Mouse (Mus musculus): ENCODE data around the gene Lacc1. TPM values are rescaled to one million over a fixed set of nuclear protein-coding genes. Genes with fewer than 3 reads are reported as not detected.
A peak's percentile ranks its signal among the peaks of the same experiment; 100 is the strongest.

The Lacc1 gene
- polyA plus RNA-seq, 1 experiment, result 4.4 TPM

GRCm38 (mm10) chr14:77034970-77035369, 1.7 kb downstream of the Lacc1 start:
- WGBS, result 82% methylated on average over 8 of the region's 8 CpGs
- no peak overlapping the region for H3K4me3 ChIP-seq (ENCODE audit: extremely low read depth, insufficient read depth, insufficient read length)
- no peak overlapping the region for H3K27ac ChIP-seq (ENCODE audit: insufficient read depth, low read length)
- TF ChIP-seq CTCF (IDR thresholded peaks at IDR 0.05; ENCODE audit: extremely low read depth, insufficient read depth, insufficient read length, insufficient replicate concordance), result no peak
- no peak for TF ChIP-seq POLR2A (IDR thresholded peaks at IDR 0.05; ENCODE audit: low read depth, low read length)
- peaks cover 10% of the 10 kb centered on the region for H3K4me1 ChIP-seq (ENCODE audit: control insufficient read depth, insufficient read depth, insufficient read length)
- no peak for DNase-seq (ENCODE audit: low read depth in 1 of 2, low spot score in 2 of 2)
- H3K36me3 ChIP-seq (ENCODE audit: control insufficient read depth, insufficient read depth, low read length), result no peaks in the 10 kb centered on the region
- no peaks in the 10 kb centered on the region for H3K27me3 ChIP-seq (ENCODE audit: control insufficient read depth, insufficient read depth, low read length)

GRCm38 (mm10) chr14:77034175-77034915, 2.4 kb downstream of the Lacc1 start:
- Histone ChIP-seq H3K27ac (ENCODE audit: insufficient read depth, low read length) (0 out of 2 replicates have a peak overlapping the region, but pooled peaks have one; percentile 33), H3K4me3 (ENCODE audit: extremely low read depth, insufficient read depth, insufficient read length) (no peak overlapping the region), H3K4me1 (ENCODE audit: control insufficient read depth, insufficient read depth, insufficient read length) (peaks cover 10% of the 10 kb centered on the region), H3K36me3 (ENCODE audit: control insufficient read depth, insufficient read depth, low read length) (no peaks in the 10 kb centered on the region), H3K27me3 (ENCODE audit: control insufficient read depth, insufficient read depth, low read length) (no peaks in the 10 kb centered on the region)
- TF ChIP-seq POLR2A (IDR thresholded peaks at IDR 0.05; ENCODE audit: low read depth, low read length), result no peak
- TF ChIP-seq CTCF (IDR thresholded peaks at IDR 0.05; ENCODE audit: extremely low read depth, insufficient read depth, insufficient read length, insufficient replicate concordance), result no peak
- 49% methylated on average over 7 of the region's 7 CpGs for WGBS
- no peak for DNase-seq (ENCODE audit: low read depth in 1 of 2, low spot score in 2 of 2)

- WGBS, result 56% methylated on average over 3 of the region's 3 CpGs
- TF ChIP-seq POLR2A (IDR thresholded peaks at IDR 0.05; ENCODE audit: low read depth, low read length) (no peak), CTCF (IDR thresholded peaks at IDR 0.05; ENCODE audit: extremely low read depth, insufficient read depth, insufficient read length, insufficient replicate concordance) (no peak)
- no peaks in the 10 kb centered on the region for H3K27me3 ChIP-seq (ENCODE audit: control insufficient read depth, insufficient read depth, low read length)
- no peak overlapping the region for H3K27ac ChIP-seq (ENCODE audit: insufficient read depth, low read length)
- no peak overlapping the region for H3K4me3 ChIP-seq (ENCODE audit: extremely low read depth, insufficient read depth, insufficient read length)
- H3K36me3 ChIP-seq (ENCODE audit: control insufficient read depth, insufficient read depth, low read length), result no peaks in the 10 kb centered on the region
- DNase-seq (ENCODE audit: low read depth in 1 of 2, low spot score in 2 of 2), result no peak
- peaks cover 10% of the 10 kb centered on the region for H3K4me1 ChIP-seq (ENCODE audit: control insufficient read depth, insufficient read depth, insufficient read length)
Observed at GRCm38 (mm10) chr14:77033391-77033790, 3.3 kb downstream of the Lacc1 start.

GRCm38 (mm10) chr14:77032433-77032832, 4.3 kb downstream of the Lacc1 start:
- H3K27me3 ChIP-seq (ENCODE audit: control insufficient read depth, insufficient read depth, low read length), result no peaks in the 10 kb centered on the region
- WGBS, result 90% methylated on average over 5 of the region's 5 CpGs
- H3K27ac ChIP-seq (ENCODE audit: insufficient read depth, low read length), result no peak overlapping the region
- H3K4me3 ChIP-seq (ENCODE audit: extremely low read depth, insufficient read depth, insufficient read length), result no peak overlapping the region
- H3K36me3 ChIP-seq (ENCODE audit: control insufficient read depth, insufficient read depth, low read length), result no peaks in the 10 kb centered on the region
- TF ChIP-seq POLR2A (IDR thresholded peaks at IDR 0.05; ENCODE audit: low read depth, low read length), result no peak
- no peak for TF ChIP-seq CTCF (IDR thresholded peaks at IDR 0.05; ENCODE audit: extremely low read depth, insufficient read depth, insufficient read length, insufficient replicate concordance)
- H3K4me1 ChIP-seq (ENCODE audit: control insufficient read depth, insufficient read depth, insufficient read length), result peaks cover 9% of the 10 kb centered on the region
- no peak for DNase-seq (ENCODE audit: low read depth in 1 of 2, low spot score in 2 of 2)

- 78% methylated on average over 5 of the region's 5 CpGs for WGBS
- no peak for DNase-seq (ENCODE audit: low read depth in 1 of 2, low spot score in 2 of 2)
- Histone ChIP-seq H3K27me3 (ENCODE audit: control insufficient read depth, insufficient read depth, low read length) (no peaks in the 10 kb centered on the region), H3K4me3 (ENCODE audit: extremely low read depth, insufficient read depth, insufficient read length) (no peak overlapping the region), H3K27ac (ENCODE audit: insufficient read depth, low read length) (no peak overlapping the region), H3K4me1 (ENCODE audit: control insufficient read depth, insufficient read depth, insufficient read length) (peaks cover 3% of the 10 kb centered on the region; the same call in 1 of the 2 replicates), H3K36me3 (ENCODE audit: control insufficient read depth, insufficient read depth, low read length) (no peaks in the 10 kb centered on the region)
- TF ChIP-seq POLR2A (IDR thresholded peaks at IDR 0.05; ENCODE audit: low read depth, low read length), result no peak
- TF ChIP-seq CTCF (IDR thresholded peaks at IDR 0.05; ENCODE audit: extremely low read depth, insufficient read depth, insufficient read length, insufficient replicate concordance), result no peak
Observed at GRCm38 (mm10) chr14:77030808-77031207, 5.9 kb downstream of the Lacc1 start.

- no peak for DNase-seq (ENCODE audit: low read depth in 1 of 2, low spot score in 2 of 2)
- TF ChIP-seq CTCF (IDR thresholded peaks at IDR 0.05; ENCODE audit: extremely low read depth, insufficient read depth, insufficient read length, insufficient replicate concordance) (no peak), POLR2A (IDR thresholded peaks at IDR 0.05; ENCODE audit: low read depth, low read length) (no peak)
- Histone ChIP-seq H3K4me3 (ENCODE audit: extremely low read depth, insufficient read depth, insufficient read length) (no peak overlapping the region), H3K27ac (ENCODE audit: insufficient read depth, low read length) (no peak overlapping the region), H3K36me3 (ENCODE audit: control insufficient read depth, insufficient read depth, low read length) (no peaks in the 10 kb centered on the region), H3K27me3 (ENCODE audit: control insufficient read depth, insufficient read depth, low read length) (no peaks in the 10 kb centered on the region), H3K4me1 (ENCODE audit: control insufficient read depth, insufficient read depth, insufficient read length) (no peaks in the 10 kb centered on the region; the same call in 1 of the 2 replicates)
- 87% methylated on average over 5 of the region's 5 CpGs for WGBS
Observed at GRCm38 (mm10) chr14:77029319-77030054, 7.2 kb downstream of the Lacc1 start.
